Mouse (Mus musculus): ENCODE data around the gene Zfp865.

DNA sequence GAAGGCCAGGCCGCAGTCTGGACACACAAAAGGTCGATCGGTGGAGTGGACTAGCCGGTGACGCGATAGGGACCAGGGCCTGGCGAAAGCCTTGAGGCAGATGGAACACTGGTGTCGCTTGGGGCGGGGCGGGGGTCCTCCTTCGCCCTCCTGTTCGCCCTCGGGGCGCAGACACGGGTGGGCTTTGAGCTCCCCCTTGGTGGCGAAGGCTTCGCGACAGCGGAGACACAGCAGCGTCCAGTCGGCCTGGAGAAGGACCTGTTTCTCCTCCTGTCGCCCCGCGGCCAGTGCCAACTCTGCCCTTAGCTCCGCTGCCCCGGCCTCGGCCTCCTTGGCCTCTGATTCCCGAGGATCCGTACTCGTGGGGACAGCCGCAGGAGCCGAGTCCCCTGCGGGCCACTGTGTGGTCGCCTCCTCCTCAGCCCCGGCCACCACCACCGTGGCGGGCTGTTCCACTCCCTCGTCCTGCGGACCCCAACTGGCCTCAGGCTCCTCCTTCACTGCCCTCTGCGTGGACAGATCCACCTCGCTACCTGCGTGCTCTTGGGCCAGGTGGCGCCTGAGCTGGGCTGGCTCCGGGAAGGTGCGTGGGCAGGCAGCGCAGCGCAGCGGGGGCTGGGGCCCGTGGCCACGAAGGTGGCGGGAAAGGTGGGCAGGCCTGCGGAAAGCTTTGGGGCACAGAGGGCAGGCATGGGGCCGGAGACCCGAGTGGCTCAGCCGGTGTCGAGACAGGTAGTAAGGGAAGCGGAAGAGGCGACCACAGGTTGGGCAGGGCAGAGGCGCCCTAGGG is 26.0 kb upstream of the Zfp865 start:
- no peak for TF ChIP-seq EP300 (IDR thresholded peaks at IDR 0.05)
- no peak for TF ChIP-seq CTCF (IDR thresholded peaks at IDR 0.05)

Measured in lung, postnatal 0 days (tissue).